In the genomic region with DNA sequence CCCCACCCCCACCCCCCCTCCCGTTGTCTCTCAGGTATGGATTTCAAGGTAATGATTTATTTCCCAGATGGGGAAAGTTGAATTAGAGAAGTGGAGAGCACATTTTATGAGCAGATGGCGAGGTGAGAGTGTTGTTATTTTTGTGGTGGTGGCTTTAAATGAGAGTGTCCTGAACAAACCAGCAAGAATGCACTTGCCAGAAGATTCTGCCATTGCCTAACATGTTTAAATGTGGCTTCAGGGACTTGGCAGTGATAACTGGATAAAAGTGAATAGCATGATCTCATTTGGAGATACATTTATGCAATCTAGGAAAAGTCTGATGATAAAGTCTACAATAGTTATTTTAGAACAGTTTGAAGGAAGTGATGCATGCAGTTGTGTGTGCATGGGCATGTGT, we compare ENCODE assay signal across 26 mouse cellular contexts. TPM values are rescaled to one million over a fixed set of nuclear protein-coding genes. Genes with fewer than 3 reads are reported as not detected.
DNase-seq lines count a peak whose midpoint lies in the region; ATAC-seq and TF ChIP-seq lines count a peak whose summit lies in the region.
"Had no signal": no experiment of that assay in that cellular context is flagged by ENCODE, and none has a peak within 500 bp of the region (broad histone marks: within the 10 kb centered on the region; RNA-seq: fewer than 3 reads in every experiment).

No protein-coding gene starts in this region.

- TF ChIP-seq CTCF in heart, postnatal 0 days (IDR thresholded peaks at IDR 0.05; ENCODE audit: low read depth), result no peak
- TF ChIP-seq CTCF in cortical plate, adult 2 months (IDR thresholded peaks at IDR 0.05; ENCODE audit: extremely low read depth, insufficient read depth, low read length), result no peak

- no peaks in the 10 kb centered on the region for H3K27me3 ChIP-seq in heart, postnatal 0 days (ENCODE audit: control insufficient read depth, insufficient read depth, low read length)
- H3K27me3 ChIP-seq: limb, embryonic 13.5 days; liver, embryonic 13.5 days; neural tube, embryonic 15.5 days; stomach, embryonic 15.5 days had no signal

- 59% methylated on average over 2 of the region's 2 CpGs for WGBS in heart, postnatal 0 days

- no peak for TF ChIP-seq EP300 in heart, postnatal 0 days (IDR thresholded peaks at IDR 0.05; ENCODE audit: low read depth)

- no peaks in the 10 kb centered on the region for H3K9me3 ChIP-seq in heart, postnatal 0 days (replicated peaks; ENCODE audit: control insufficient read depth, low read length)
- H3K9me3 ChIP-seq: limb, embryonic 13.5 days; liver, embryonic 13.5 days; neural tube, embryonic 15.5 days; stomach, embryonic 15.5 days had no signal

- peaks cover 80% of the 10 kb centered on the region for H3K36me3 ChIP-seq in heart, postnatal 0 days (replicated peaks; ENCODE audit: control insufficient read depth, insufficient read depth, low read length)

- peak overlapping the region; percentile 84 for H3K27ac ChIP-seq in heart, postnatal 0 days (ENCODE audit: low read depth)
- H3K27ac ChIP-seq in cortical plate, adult 2 months (ENCODE audit: insufficient read depth, low read length), result peak overlapping the region; percentile 14; the same call in 1 of the 2 replicates
- H3K27ac ChIP-seq: hindbrain, embryonic 14.5 days; limb, embryonic 13.5 days; liver, embryonic 13.5 days; neural tube, embryonic 15.5 days; stomach, embryonic 15.5 days had no signal

- H3K9ac ChIP-seq in heart, postnatal 0 days (replicated peaks; ENCODE audit: low read depth, low read length), result no peak overlapping the region
- H3K9ac ChIP-seq: hindbrain, embryonic 14.5 days; limb, embryonic 13.5 days; liver, embryonic 13.5 days; neural tube, embryonic 15.5 days; stomach, embryonic 15.5 days had no signal

- no peak for ATAC-seq in heart, postnatal 0 days (ENCODE audit: insufficient read depth, low read depth)
- ATAC-seq: forebrain, embryonic 16.5 days; intestine, postnatal 0 days had no signal

- H3K4me3 ChIP-seq in heart, postnatal 0 days (ENCODE audit: low read depth, low read length), result no peak overlapping the region
- H3K4me3 ChIP-seq in cortical plate, adult 2 months (ENCODE audit: insufficient read depth, low read length), result no peak overlapping the region
- H3K4me3 ChIP-seq: limb, embryonic 13.5 days; liver, embryonic 13.5 days; neural tube, embryonic 15.5 days; stomach, embryonic 15.5 days had no signal

- no peak for TF ChIP-seq POLR2A in cortical plate, adult 2 months (IDR thresholded peaks at IDR 0.05; ENCODE audit: extremely low read depth, insufficient read depth, low read length)

- H3K4me2 ChIP-seq in heart, postnatal 0 days (ENCODE audit: low read depth, low read length), result no peak overlapping the region
- H3K4me2 ChIP-seq: hindbrain, embryonic 14.5 days; limb, embryonic 13.5 days; liver, embryonic 13.5 days; neural tube, embryonic 15.5 days; stomach, embryonic 15.5 days had no signal

- DNase-seq in heart, adult 11 months, result peak; percentile 71
- DNase-seq in heart, adult 8-10 months (ENCODE audit: low spot score), result no peak
- no peak for DNase-seq in heart, postnatal 0 days (ENCODE audit: low spot score)
- no peak for DNase-seq in heart, adult 9 months (ENCODE audit: low spot score in 2 of 2)
- peak; percentile 45 for DNase-seq in NIH3T3 (ENCODE audit: low read depth)
- DNase-seq in adrenal gland, postnatal 25 days, result no peak
- no peak for DNase-seq in MN1 (ENCODE audit: low spot score)
- DNase-seq: adrenal gland, adult 2 months; cerebellum, adult 8-10 months; cerebellum, postnatal 25 days; gastrocnemius, postnatal 25 days; kidney, adult 9 months; kidney, postnatal 10 days; liver, embryonic 13.5 days; lung, adult 18-20 months; lung, postnatal 10 days; midbrain, embryonic 14.5 days; right cerebral cortex, postnatal 25 days; thymus, postnatal 14 days had no signal

- H3K4me1 ChIP-seq in heart, postnatal 0 days (ENCODE audit: control insufficient read depth, insufficient read depth), result peaks cover 36% of the 10 kb centered on the region
- H3K4me1 ChIP-seq in cortical plate, adult 2 months (ENCODE audit: control insufficient read depth, insufficient read depth, low read length), result peaks cover 22% of the 10 kb centered on the region
- H3K4me1 ChIP-seq: liver, embryonic 13.5 days; stomach, embryonic 15.5 days had no signal

RNA-seq across cellular contexts. Expression of a gene that starts 37.6 kb away (rescaled TPM):
- total RNA-seq in heart, adult 8-10 months (2022), result 10 to 100 TPM; 24.2 to 48.6 (median 39.2) TPM
- 44.2 and 55.2 TPM in 2 replicates for total RNA-seq in heart, postnatal 0 days (2014; rRNA removed; ENCODE audit: low replicate concordance)
- 9.3 and 9.4 TPM in 2 replicates for polyA plus RNA-seq in heart, postnatal 0 days (2015; fragmentation: Nextera tagmentation; extraction: Ambion mirVana)
- 81.5 and 83.1 TPM in 2 replicates for polyA plus RNA-seq in cortical plate, adult 2 months (2012; rRNA removed)
- total RNA-seq in adrenal gland, postnatal 25 days (2021), result 425 and 496 TPM in 2 replicates

Comparison
In these comparisons a context has a peak if more than half of its experiments do, and no peak if none do; other contexts are left out.
1. DNase-seq: peak in heart, adult 11 months (single experiment) and NIH3T3 (single experiment); none in heart, adult 8-10 months (single experiment), heart, postnatal 0 days (single experiment), heart, adult 9 months (0 of 2), adrenal gland, postnatal 25 days (single experiment) and MN1 (single experiment).